Mouse (Mus musculus): ENCODE results near the gene Mprip.
"Not testable (repeated sequence)": the region's sequence is repeated elsewhere in the genome, so short reads cannot be mapped to it uniquely, and the experiment has no call there.

Mprip gene

GRCm38 (mm10) chr11:59653547-59653946 lies 7.6 kb upstream of the Mprip start:
- no peak for DNase-seq (ENCODE audit: extremely low read depth, low read depth)

GRCm38 (mm10) chr11:59655337-59655736 lies 5.8 kb upstream of the Mprip start:
- DNase-seq (ENCODE audit: extremely low read depth, low read depth) = no peak

- no peak for DNase-seq (ENCODE audit: extremely low read depth, low read depth)
Observed at GRCm38 (mm10) chr11:59656016-59656415, 5.1 kb upstream of the Mprip start.

- DNase-seq (ENCODE audit: extremely low read depth, low read depth) = no peak
Observed at GRCm38 (mm10) chr11:59661601-59662248, 620 bp downstream of the Mprip start.

GRCm38 (mm10) chr11:59662249-59662788 lies 1.2 kb downstream of the Mprip start:
- DNase-seq (ENCODE audit: extremely low read depth, low read depth) = peak; percentile 81

GRCm38 (mm10) chr11:59662877-59663775 lies 2.0 kb downstream of the Mprip start:
- DNase-seq (ENCODE audit: extremely low read depth, low read depth) = no peak

GRCm38 (mm10) chr11:59663776-59664320 lies 2.7 kb downstream of the Mprip start:
- no peak for DNase-seq (ENCODE audit: extremely low read depth, low read depth)

GRCm38 (mm10) chr11:59664818-59665217 lies 3.7 kb downstream of the Mprip start:
- DNase-seq (ENCODE audit: extremely low read depth, low read depth) = no peak

- DNase-seq (ENCODE audit: extremely low read depth, low read depth) = no peak
Observed at GRCm38 (mm10) chr11:59671049-59671693, 10.1 kb downstream of the Mprip start.

- no peak for DNase-seq (ENCODE audit: extremely low read depth, low read depth)
Observed at GRCm38 (mm10) chr11:59674013-59674412, 12.9 kb downstream of the Mprip start.

- not testable (repeated sequence) for DNase-seq (ENCODE audit: extremely low read depth, low read depth)
Observed at GRCm38 (mm10) chr11:59674746-59675145, 13.6 kb downstream of the Mprip start.

- DNase-seq (ENCODE audit: extremely low read depth, low read depth) = no peak
Observed at GRCm38 (mm10) chr11:59677767-59678166, 16.7 kb downstream of the Mprip start.

- DNase-seq (ENCODE audit: extremely low read depth, low read depth) = peak; percentile 26
Observed at GRCm38 (mm10) chr11:59678693-59679092, 17.6 kb downstream of the Mprip start.

GRCm38 (mm10) chr11:59680111-59680510 lies 19.0 kb downstream of the Mprip start:
- no peak for DNase-seq (ENCODE audit: extremely low read depth, low read depth)

- no peak for DNase-seq (ENCODE audit: extremely low read depth, low read depth)
Observed at GRCm38 (mm10) chr11:59684956-59685355, 23.9 kb downstream of the Mprip start.

GRCm38 (mm10) chr11:59694533-59694932 lies 33.4 kb downstream of the Mprip start:
- no peak for DNase-seq (ENCODE audit: extremely low read depth, low read depth)

GRCm38 (mm10) chr11:59695550-59695949 lies 34.4 kb downstream of the Mprip start:
- no peak for DNase-seq (ENCODE audit: extremely low read depth, low read depth)

- no peak for DNase-seq (ENCODE audit: extremely low read depth, low read depth)
Observed at GRCm38 (mm10) chr11:59697572-59697971, 36.5 kb downstream of the Mprip start.

GRCm38 (mm10) chr11:59700787-59701186 lies 39.7 kb downstream of the Mprip start:
- no peak for DNase-seq (ENCODE audit: extremely low read depth, low read depth)

- no peak for DNase-seq (ENCODE audit: extremely low read depth, low read depth)
Observed at GRCm38 (mm10) chr11:59705113-59705512, 44.0 kb downstream of the Mprip start.

- DNase-seq (ENCODE audit: extremely low read depth, low read depth) = no peak
Observed at GRCm38 (mm10) chr11:59707481-59707880, 46.4 kb downstream of the Mprip start.
